Comparison of ENCODE assay signal across 14 mouse cellular contexts in the genomic region with DNA sequence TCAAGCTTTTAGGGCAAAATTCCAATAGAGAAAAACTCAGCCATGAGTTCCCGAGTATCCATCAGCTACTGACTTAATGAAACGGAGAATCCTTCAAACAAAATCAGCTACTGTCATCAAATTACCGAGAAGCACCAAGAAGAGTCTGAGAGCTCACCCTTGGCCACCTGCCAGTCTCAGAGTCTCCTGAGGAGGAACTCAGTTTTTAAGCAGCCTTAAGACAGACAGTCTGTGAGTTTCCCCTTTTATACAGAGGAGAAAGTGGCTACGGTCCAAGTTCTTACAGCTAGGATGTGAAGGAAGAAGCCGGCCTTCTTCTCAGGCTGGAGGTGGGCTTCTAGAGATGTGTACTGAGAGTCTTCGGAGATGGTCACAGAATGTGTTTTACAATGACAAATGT.
DNase-seq lines count a peak whose midpoint lies in the region; ATAC-seq and TF ChIP-seq lines count a peak whose summit lies in the region.
"Had no signal": no experiment of that assay in that cellular context is flagged by ENCODE, and none has a peak within 500 bp of the region (broad histone marks: within the 10 kb centered on the region; RNA-seq: fewer than 3 reads in every experiment).

No protein-coding gene starts in this region.

- H3K27ac ChIP-seq in gastrocnemius, adult 2 months: no peak overlapping the region
- H3K27ac ChIP-seq: embryonic facial prominence, embryonic 13.5 days had no signal

- intact Hi-C loops in gastrocnemius, adult 2 months (cut with DNase I): no loop called here
- intact Hi-C loops in gastrocnemius, postnatal 36 days (cut with DNase I): no loop called here

- DNase-seq in gastrocnemius, adult 2 months: peak; percentile 30
- no peak for DNase-seq in gastrocnemius, postnatal 36 days
- DNase-seq in layer of hippocampus, adult 9-11 months: peak; percentile 61
- no peak for DNase-seq in layer of hippocampus, adult 8-10 months (ENCODE audit: low spot score in 2 of 2)
- peak; percentile 39 for DNase-seq in 416B (ENCODE audit: low read depth)
- no peak for DNase-seq in retina, embryonic 14.5 days (ENCODE audit: low spot score)
- DNase-seq: adrenal gland, postnatal 25 days; cerebellum, adult 8-10 months; forebrain, postnatal 0 days; kidney, adult 9 months; liver had no signal

- no peak for TF ChIP-seq CTCF in gastrocnemius, adult 2 months (IDR thresholded peaks at IDR 0.05)

- H3K4me3 ChIP-seq in gastrocnemius, adult 2 months: no peak overlapping the region
- H3K4me3 ChIP-seq: embryonic facial prominence, embryonic 13.5 days had no signal

- peak; percentile 68 for ATAC-seq in granulocyte monocyte progenitor cell, adult 5-6 weeks (replicated peaks; ENCODE audit: poor library complexity, severe bottlenecking)
- ATAC-seq in activated CD4-positive, CD25-positive, alpha-beta regulatory T cell, adult 4 months: no peak
- ATAC-seq: forebrain, postnatal 0 days had no signal

Comparison
In these comparisons a context has a peak if more than half of its experiments do, and no peak if none do; other contexts are left out.
1. DNase-seq: peak in gastrocnemius, adult 2 months (single experiment), layer of hippocampus, adult 9-11 months (single experiment) and 416B (single experiment); none in gastrocnemius, postnatal 36 days (0 of 2), layer of hippocampus, adult 8-10 months (0 of 2) and retina, embryonic 14.5 days (single experiment).